ENCODE assay signal across 8 mouse cellular contexts in the genomic region with DNA sequence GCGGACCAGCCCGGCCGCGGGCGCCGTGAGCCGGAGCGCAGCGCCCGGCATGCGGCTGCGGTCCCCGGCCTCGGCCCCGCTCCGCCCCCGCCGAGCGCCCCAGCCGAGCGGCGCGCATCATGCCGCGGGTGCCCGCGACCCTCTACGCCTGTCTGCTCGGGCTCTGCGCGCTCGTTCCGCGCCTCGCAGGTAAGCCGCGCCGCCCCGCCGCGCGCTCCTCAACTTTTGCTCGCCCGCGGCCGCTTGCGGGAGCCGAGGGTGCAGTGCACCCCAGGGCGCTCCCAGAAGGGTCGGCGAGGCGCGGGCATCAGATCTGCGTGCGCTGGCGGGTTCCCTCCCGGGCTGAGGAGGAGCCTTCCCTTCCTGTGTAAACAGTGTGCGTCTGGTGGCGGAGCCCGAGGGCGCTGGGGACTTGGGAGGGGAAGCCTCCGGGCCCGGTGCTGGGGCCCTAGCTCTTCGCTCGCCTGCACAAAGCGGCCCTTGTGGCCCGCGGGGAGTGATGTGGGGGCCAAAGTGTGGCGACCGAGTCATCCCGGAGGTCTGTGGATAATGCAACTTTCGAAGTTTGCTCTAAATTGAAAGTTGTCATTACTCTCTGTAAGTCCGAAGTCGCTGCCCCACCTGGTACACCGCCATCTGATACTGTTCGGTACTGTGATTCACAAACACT. TPM values are rescaled to one million over a fixed set of nuclear protein-coding genes. Genes with fewer than 3 reads are reported as not detected.
DNase-seq lines count a peak whose midpoint lies in the region; ATAC-seq and TF ChIP-seq lines count a peak whose summit lies in the region.

No protein-coding gene starts in this region.

- H3K4me1 ChIP-seq in CH12.LX (ENCODE audit: control insufficient read depth in 1 of 2, insufficient read depth in 2 of 2): peaks cover 3 to 22% of the 10 kb centered on the region in 2 experiments
- peaks cover 8% of the 10 kb centered on the region; the same call in 1 of the 2 replicates for H3K4me1 ChIP-seq in embryonic facial prominence, embryonic 11.5 days (ENCODE audit: control insufficient read depth, insufficient read depth, low read length)
- peaks cover 46% of the 10 kb centered on the region for H3K4me1 ChIP-seq in heart, embryonic 13.5 days
- peaks cover 45% of the 10 kb centered on the region for H3K4me1 ChIP-seq in kidney, embryonic 15.5 days
- H3K4me1 ChIP-seq in lung, embryonic 15.5 days: peaks cover 34% of the 10 kb centered on the region

- H3K9me3 ChIP-seq in CH12.LX (replicated peaks; ENCODE audit: low read length): no peaks in the 10 kb centered on the region
- H3K9me3 ChIP-seq in embryonic facial prominence, embryonic 11.5 days (replicated peaks; ENCODE audit: control insufficient read depth, low read length): no peaks in the 10 kb centered on the region
- no peaks in the 10 kb centered on the region for H3K9me3 ChIP-seq in heart, embryonic 13.5 days
- no peaks in the 10 kb centered on the region for H3K9me3 ChIP-seq in kidney, embryonic 15.5 days (replicated peaks)
- no peaks in the 10 kb centered on the region for H3K9me3 ChIP-seq in lung, embryonic 15.5 days

- DNase-seq in CH12.LX (ENCODE audit: extremely low read depth): no peak
- DNase-seq in adrenal gland, adult 18-20 months (ENCODE audit: low spot score in 2 of 2): peak; percentile 65
- DNase-seq in embryonic facial prominence, embryonic 11.5 days (ENCODE audit: low spot score): peak; percentile 64

- H3K79me2 ChIP-seq in CH12.LX (replicated peaks; ENCODE audit: control insufficient read depth, extremely low read depth, insufficient read depth, poor library complexity, severe bottlenecking): no peaks in the 10 kb centered on the region

- in situ Hi-C loops in CH12.LX (cut with MboI; ENCODE audit: low pct_ligation_motif_present, low pct_unique_long_range_greater_than_20kb, low sequenced_read_pairs): loop anchor here (5.0 to 10.0 kb wide), 2 partner anchors 122 to 275 kb away; no protein-coding TSS in a partner anchor

- no peak for TF ChIP-seq POLR2A in CH12.LX (IDR thresholded peaks at IDR 0.05; ENCODE audit: low read depth, low read length)

- H3K4me2 ChIP-seq in CH12.LX (ENCODE audit: insufficient read depth, low read depth, poor library complexity, severe bottlenecking): peak overlapping the region; percentile 46
- peak overlapping the region; percentile 66 for H3K4me2 ChIP-seq in embryonic facial prominence, embryonic 11.5 days (ENCODE audit: low read depth, low read length)
- H3K4me2 ChIP-seq in heart, embryonic 13.5 days: peak overlapping the region; percentile 74
- peak overlapping the region; percentile 95 for H3K4me2 ChIP-seq in kidney, embryonic 15.5 days
- H3K4me2 ChIP-seq in lung, embryonic 15.5 days: peak overlapping the region; percentile 93

- peak; percentile 35 for ATAC-seq in embryonic facial prominence, embryonic 11.5 days (replicated peaks; ENCODE audit: insufficient number of reproducible peaks, low FRiP score, low TSS enrichment, low read depth)
- ATAC-seq in heart, embryonic 13.5 days (ENCODE audit: extremely low read depth, insufficient number of reproducible peaks, low FRiP score, low TSS enrichment): peak; percentile 48; the same call in 1 of the 2 replicates
- ATAC-seq in kidney, embryonic 15.5 days (replicated peaks; ENCODE audit: low FRiP score): peak; percentile 66
- peak; percentile 56 for ATAC-seq in lung, embryonic 15.5 days (ENCODE audit: borderline replicate concordance, extremely low read depth, low FRiP score, low TSS enrichment)
- ATAC-seq in neutrophil, adult 5-6 weeks (ENCODE audit: extremely low read depth, insufficient number of reproducible peaks, low FRiP score, poor library complexity, severe bottlenecking): 0 out of 2 replicates have a peak, but pooled peaks have one; percentile 16
- no peak for ATAC-seq in monocyte, adult 5-6 weeks (replicated peaks; ENCODE audit: insufficient number of reproducible peaks, low FRiP score, low TSS enrichment, poor library complexity, severe bottlenecking)

- under 1% methylated on average over 59 of the region's 76 CpGs for WGBS in embryonic facial prominence, embryonic 11.5 days
- under 1% methylated on average over 67 of the region's 76 CpGs for WGBS in heart, embryonic 13.5 days
- 0% methylated on average over 75 of the region's 76 CpGs for WGBS in kidney, embryonic 15.5 days
- WGBS in lung, embryonic 15.5 days: under 1% methylated on average over 63 of the region's 76 CpGs

- peak overlapping the region; percentile 14; the same call in 1 of the 2 replicates for H3K27ac ChIP-seq in CH12.LX (ENCODE audit: insufficient read depth, low read depth)
- H3K27ac ChIP-seq in embryonic facial prominence, embryonic 11.5 days (replicated peaks; ENCODE audit: low read depth, low read length): peak overlapping the region; percentile 84
- H3K27ac ChIP-seq in heart, embryonic 13.5 days (replicated peaks): peak overlapping the region; percentile 89
- peak overlapping the region; percentile 87 for H3K27ac ChIP-seq in kidney, embryonic 15.5 days
- H3K27ac ChIP-seq in lung, embryonic 15.5 days: peak overlapping the region; percentile 87

- dilution Hi-C loops in CH12.LX (cut with MboI; ENCODE audit: extremely low pct_ligation_motif_present, extremely low pct_unique_long_range_greater_than_20kb, low sequenced_read_pairs): no loop called here

- peak overlapping the region; percentile 52 to 78 (median 57) for H3K4me3 ChIP-seq in CH12.LX (replicated peaks in 1 of 3; ENCODE audit: low read depth in 2 of 3, low read length in 2 of 3, poor library complexity in 1 of 3)
- H3K4me3 ChIP-seq in embryonic facial prominence, embryonic 11.5 days (ENCODE audit: low read depth, low read length): peak overlapping the region; percentile 86
- H3K4me3 ChIP-seq in heart, embryonic 13.5 days: peak overlapping the region; percentile 95
- peak overlapping the region; percentile 90 for H3K4me3 ChIP-seq in kidney, embryonic 15.5 days (replicated peaks)
- peak overlapping the region; percentile 94 for H3K4me3 ChIP-seq in lung, embryonic 15.5 days

- TF ChIP-seq CTCF in CH12.LX (conservative IDR thresholded peaks at IDR 0.05 in 1 of 2, IDR thresholded peaks at IDR 0.05 in 1 of 2; ENCODE audit: low read depth in 2 of 2, low read length in 2 of 2): no peak

- H3K36me3 ChIP-seq in CH12.LX (replicated peaks in 1 of 2; ENCODE audit: control insufficient read depth in 1 of 2, insufficient read depth in 1 of 2, low read length in 1 of 2): no peaks in the 10 kb centered on the region
- no peaks in the 10 kb centered on the region for H3K36me3 ChIP-seq in embryonic facial prominence, embryonic 11.5 days (replicated peaks; ENCODE audit: control insufficient read depth, insufficient read depth, low read depth, low read length)
- no peaks in the 10 kb centered on the region for H3K36me3 ChIP-seq in heart, embryonic 13.5 days
- H3K36me3 ChIP-seq in kidney, embryonic 15.5 days: no peaks in the 10 kb centered on the region
- H3K36me3 ChIP-seq in lung, embryonic 15.5 days: no peaks in the 10 kb centered on the region

- no peak for TF ChIP-seq RAD21 in CH12.LX (IDR thresholded peaks at IDR 0.05; ENCODE audit: low read depth, low read length)

- peaks cover 47% of the 10 kb centered on the region for H3K27me3 ChIP-seq in CH12.LX (replicated peaks)
- H3K27me3 ChIP-seq in embryonic facial prominence, embryonic 11.5 days (ENCODE audit: control insufficient read depth, insufficient read depth, low read length): no peaks in the 10 kb centered on the region
- peaks cover 7% of the 10 kb centered on the region; the same call in 1 of the 2 replicates for H3K27me3 ChIP-seq in heart, embryonic 13.5 days (replicated peaks)
- no peaks in the 10 kb centered on the region for H3K27me3 ChIP-seq in kidney, embryonic 15.5 days
- H3K27me3 ChIP-seq in lung, embryonic 15.5 days: peaks cover 9% of the 10 kb centered on the region

- no peak for TF ChIP-seq EP300 in CH12.LX (IDR thresholded peaks at IDR 0.05; ENCODE audit: low read length)

- peak overlapping the region; percentile 63 for H3K9ac ChIP-seq in CH12.LX (ENCODE audit: insufficient read depth, low read depth)
- H3K9ac ChIP-seq in embryonic facial prominence, embryonic 11.5 days (replicated peaks; ENCODE audit: low read length): peak overlapping the region; percentile 84
- peak overlapping the region; percentile 95 for H3K9ac ChIP-seq in heart, embryonic 13.5 days
- peak overlapping the region; percentile 86 for H3K9ac ChIP-seq in kidney, embryonic 15.5 days
- peak overlapping the region; percentile 78 for H3K9ac ChIP-seq in lung, embryonic 15.5 days

TF ChIP-seq in CH12.LX, 34 proteins besides CTCF, POLR2A, EP300 and RAD21:
- TF ChIP-seq MXI1 (IDR thresholded peaks at IDR 0.05; ENCODE audit: low read depth, low read length) (peak; percentile 25; the same call in 1 of the 2 replicates), UBTF (IDR thresholded peaks at IDR 0.05; ENCODE audit: low read depth, low read length) (peak; percentile 96), JUN (IDR thresholded peaks at IDR 0.05; ENCODE audit: insufficient read depth, low read depth, low read length) (no peak)

RNA-seq across cellular contexts. Expression of a gene that starts 0.5 kb away (rescaled TPM):
- total RNA-seq in CH12.LX (2012; rRNA removed) (11.5 and 20.1 TPM in 2 replicates), CH12.LX (2014; rRNA removed) (0.65 and 0.85 TPM in 2 replicates)
- polyA plus RNA-seq in CH12.LX (2012; ENCODE audit: insufficient read length, low read depth): 1.1 and 1.8 TPM in 2 replicates
- 100 to 1,000 TPM; 146 to 187 TPM for total RNA-seq in adrenal gland, adult 18-20 months (2021)
- 77.7 and 80.3 TPM in 2 replicates for polyA plus RNA-seq in embryonic facial prominence, embryonic 11.5 days (2014; fragmentation: Nextera tagmentation; extraction: Ambion mirVana)
- polyA plus RNA-seq in heart, embryonic 13.5 days (2015; fragmentation: Nextera tagmentation; extraction: Ambion mirVana): 37.6 and 49.0 TPM in 2 replicates
- 44.4 and 46.9 TPM in 2 replicates for polyA plus RNA-seq in kidney, embryonic 15.5 days (2015; fragmentation: Nextera tagmentation; extraction: Ambion mirVana)
- polyA plus RNA-seq in lung, embryonic 15.5 days (2015; fragmentation: Nextera tagmentation; extraction: Ambion mirVana): 49.8 and 51.3 TPM in 2 replicates
- total RNA-seq in neutrophil, adult 5-6 weeks (2017): 10.1 and 10.5 TPM in 2 replicates
- total RNA-seq in monocyte, adult 5-6 weeks (2017): 77.9 to 109 TPM (median 85.1 TPM) in 3 replicates

RNA-seq across cellular contexts. Expression of a gene that starts 36.1 kb away (rescaled TPM):
- not detected in 2 replicates for total RNA-seq in CH12.LX (2012; rRNA removed)
- total RNA-seq in CH12.LX (2014; rRNA removed): not detected in 2 replicates
- polyA plus RNA-seq in CH12.LX (2012; ENCODE audit: insufficient read length, low read depth): not detected in 2 replicates
- not detected for total RNA-seq in adrenal gland, adult 18-20 months (2021)
- polyA plus RNA-seq in embryonic facial prominence, embryonic 11.5 days (2014; fragmentation: Nextera tagmentation; extraction: Ambion mirVana): 0.21 and 0.34 TPM in 2 replicates
- 0.09 and 0.13 TPM in 2 replicates for polyA plus RNA-seq in heart, embryonic 13.5 days (2015; fragmentation: Nextera tagmentation; extraction: Ambion mirVana)
- polyA plus RNA-seq in kidney, embryonic 15.5 days (2015; fragmentation: Nextera tagmentation; extraction: Ambion mirVana): 0.19 and 1.4 TPM in 2 replicates
- polyA plus RNA-seq in lung, embryonic 15.5 days (2015; fragmentation: Nextera tagmentation; extraction: Ambion mirVana): 0.05 and 0.11 TPM in 2 replicates
- 0.37 and 0.81 TPM in 2 replicates for total RNA-seq in neutrophil, adult 5-6 weeks (2017)
- 0.11 to 1.6 TPM (median 1.4 TPM) in 3 replicates for total RNA-seq in monocyte, adult 5-6 weeks (2017)

Comparison
In these comparisons a context has a peak if more than half of its experiments do, and no peak if none do; other contexts are left out.
1. H3K27ac ChIP-seq: peak in every context shown above with its lines; median percentile 89 in heart, embryonic 13.5 days; 87 in kidney, embryonic 15.5 days; 87 in lung, embryonic 15.5 days; 84 in embryonic facial prominence, embryonic 11.5 days; 14 in CH12.LX.
2. RNA of a gene that starts 0.5 kb away (polyA plus RNA-seq): 77.7 to 80.3 TPM in embryonic facial prominence, embryonic 11.5 days, 49.8 to 51.3 TPM in lung, embryonic 15.5 days, 44.4 to 46.9 TPM in kidney, embryonic 15.5 days and 37.6 to 49.0 TPM in heart, embryonic 13.5 days; 1.1 to 1.8 TPM in CH12.LX; every median in the first group is over 10 times any median in the second.
3. Peak in every context shown above with its lines, with median percentiles within 50 percentile points of each other: H3K4me2 ChIP-seq, H3K4me3 ChIP-seq and H3K9ac ChIP-seq.